Mouse (Mus musculus) thymus, postnatal 4 days (tissue): Measurements from ENCODE around the gene Gm13693.
"Not testable (repeated sequence)": the region's sequence is repeated elsewhere in the genome, so short reads cannot be mapped to it uniquely, and the experiment has no call there.

Experiments
- DNase-seq: peaks from one replicate; pipeline ENCODE4 v3.0.0; 2021

Gm13693 gene

GRCm38 (mm10) chr2:83961203-83961602, at the start of gene Gm13693:
Gene Gm13693 (plus strand): TSS chr2:83961503.
- DNase-seq: not testable (repeated sequence)

DNA sequence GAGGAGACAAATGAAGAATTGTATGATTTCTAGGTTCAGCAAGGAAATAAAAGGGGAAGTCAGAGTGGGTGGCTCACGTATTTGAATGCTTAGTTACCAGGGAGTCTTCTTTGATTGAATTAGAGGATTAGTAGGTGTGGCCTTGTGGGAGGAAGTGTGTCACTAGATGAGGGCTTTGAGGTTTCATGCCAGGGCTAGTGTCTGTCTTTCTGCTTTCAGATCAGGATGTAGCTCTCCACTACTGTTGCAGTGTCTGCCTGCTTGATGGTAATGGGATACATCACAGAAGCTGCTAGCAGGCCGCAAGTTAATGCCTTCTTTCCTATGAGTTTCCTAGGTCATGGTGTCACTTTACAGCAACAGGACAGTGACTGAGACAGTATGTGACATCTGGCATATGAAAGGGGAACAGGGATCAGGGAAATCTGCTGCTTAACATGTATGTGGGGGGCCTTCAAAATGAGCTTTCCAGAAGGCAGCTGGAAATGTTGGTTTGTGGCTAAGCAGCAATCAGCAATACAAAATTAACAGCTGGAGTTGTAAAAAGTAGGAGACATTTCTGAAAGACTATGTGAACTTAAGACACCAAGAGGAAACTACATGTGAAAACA, 31.7 kb upstream of the Gm13693 start:
- DNase-seq: no peak

DNA sequence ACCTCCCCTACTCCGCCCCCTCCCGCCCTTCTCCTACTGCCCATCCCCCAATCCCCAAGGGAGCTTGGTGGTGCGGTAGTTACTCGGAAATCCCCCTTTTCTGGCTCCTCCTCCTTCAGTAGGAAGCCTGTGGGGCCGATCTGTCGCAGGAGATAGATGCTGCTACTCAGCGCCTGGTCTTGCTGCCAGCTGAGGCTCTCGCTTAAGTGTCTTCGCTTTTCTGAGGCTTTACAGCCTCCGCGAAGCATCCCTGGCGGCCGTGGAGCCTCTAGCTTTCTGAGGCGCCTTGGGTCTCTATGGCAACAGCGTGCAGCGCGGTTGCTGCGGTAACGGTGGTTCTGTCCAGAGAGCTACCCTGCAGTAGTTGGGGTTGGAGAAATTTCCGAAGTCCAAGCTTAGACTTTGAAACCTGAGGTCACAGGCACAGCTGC, 20.4 kb upstream of the Gm13693 start, which contains the start of gene Zswim2:
Gene Zswim2, minus strand, starts transcription at position 298 of the 431 bp plus-strand sequence.
- DNase-seq: peak; percentile 45

- DNase-seq: no peak
Observed at GRCm38 (mm10) chr2:83941378-83941777, 19.9 kb upstream of the Gm13693 start.

DNA sequence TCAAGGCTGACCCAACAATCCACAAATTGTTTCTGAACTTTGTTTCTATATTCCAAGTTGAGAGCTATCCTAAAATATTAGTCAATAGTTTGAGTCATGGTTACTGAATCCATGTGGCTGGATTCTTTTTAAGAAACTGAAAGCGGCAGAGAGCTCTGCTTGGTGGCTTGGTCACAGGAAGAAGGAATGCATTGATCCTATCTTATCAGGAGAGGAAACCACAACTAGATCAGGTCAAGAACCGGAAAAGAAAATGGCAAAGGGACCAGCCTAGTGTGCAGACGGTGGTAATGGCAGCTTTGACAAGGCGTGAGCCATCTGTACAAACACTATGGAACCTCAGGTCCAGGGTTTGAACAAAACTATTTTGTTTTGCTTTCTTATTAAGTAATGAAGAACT, 19.5 kb upstream of the Gm13693 start:
- no peak for DNase-seq

DNA sequence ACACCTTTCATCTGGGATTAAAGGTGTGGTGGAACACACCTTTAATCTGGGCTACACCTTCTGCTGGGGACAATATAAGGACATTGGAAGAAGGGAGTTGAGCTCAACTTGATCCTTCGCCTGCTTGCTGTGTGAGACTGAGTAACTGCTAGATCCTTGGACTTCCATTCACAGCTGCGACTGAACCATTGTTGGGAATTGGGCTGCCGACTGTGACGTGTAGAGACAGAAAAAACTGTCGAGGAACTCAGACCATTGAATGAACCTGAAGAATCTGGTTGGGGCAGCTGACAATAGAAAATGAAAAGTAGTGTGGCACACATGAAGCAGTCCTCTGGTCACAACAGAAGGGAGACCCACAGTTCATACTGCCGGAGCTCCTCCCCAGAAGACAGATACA, 5.9 kb upstream of the Gm13693 start, which contains the start of gene Gm13698:
Gene Gm13698, plus strand, starts transcription at position 301 of the 400 bp plus-strand sequence.
- DNase-seq: not testable (repeated sequence)

DNA sequence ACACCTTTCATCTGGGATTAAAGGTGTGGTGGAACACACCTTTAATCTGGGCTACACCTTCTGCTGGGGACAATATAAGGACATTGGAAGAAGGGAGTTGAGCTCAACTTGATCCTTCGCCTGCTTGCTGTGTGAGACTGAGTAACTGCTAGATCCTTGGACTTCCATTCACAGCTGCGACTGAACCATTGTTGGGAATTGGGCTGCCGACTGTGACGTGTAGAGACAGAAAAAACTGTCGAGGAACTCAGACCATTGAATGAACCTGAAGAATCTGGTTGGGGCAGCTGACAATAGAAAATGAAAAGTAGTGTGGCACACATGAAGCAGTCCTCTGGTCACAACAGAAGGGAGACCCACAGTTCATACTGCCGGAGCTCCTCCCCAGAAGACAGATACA, 5.7 kb downstream of the Gm13693 start, which contains the start of gene Gm13695:
Gene Gm13695, plus strand, starts transcription at position 301 of the 400 bp plus-strand sequence.
- not testable (repeated sequence) for DNase-seq

DNA sequence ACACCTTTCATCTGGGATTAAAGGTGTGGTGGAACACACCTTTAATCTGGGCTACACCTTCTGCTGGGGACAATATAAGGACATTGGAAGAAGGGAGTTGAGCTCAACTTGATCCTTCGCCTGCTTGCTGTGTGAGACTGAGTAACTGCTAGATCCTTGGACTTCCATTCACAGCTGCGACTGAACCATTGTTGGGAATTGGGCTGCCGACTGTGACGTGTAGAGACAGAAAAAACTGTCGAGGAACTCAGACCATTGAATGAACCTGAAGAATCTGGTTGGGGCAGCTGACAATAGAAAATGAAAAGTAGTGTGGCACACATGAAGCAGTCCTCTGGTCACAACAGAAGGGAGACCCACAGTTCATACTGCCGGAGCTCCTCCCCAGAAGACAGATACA, 11.5 kb downstream of the Gm13693 start, which contains the start of gene Gm13696:
Gene Gm13696, plus strand, starts transcription at position 301 of the 400 bp plus-strand sequence.
- not testable (repeated sequence) for DNase-seq

- not testable (repeated sequence) for DNase-seq
Observed at GRCm38 (mm10) chr2:83978633-83979032, 17.3 kb downstream of the Gm13693 start, which contains the start of gene Gm13694. Gene Gm13694 (plus strand): TSS chr2:83978933.

DNA sequence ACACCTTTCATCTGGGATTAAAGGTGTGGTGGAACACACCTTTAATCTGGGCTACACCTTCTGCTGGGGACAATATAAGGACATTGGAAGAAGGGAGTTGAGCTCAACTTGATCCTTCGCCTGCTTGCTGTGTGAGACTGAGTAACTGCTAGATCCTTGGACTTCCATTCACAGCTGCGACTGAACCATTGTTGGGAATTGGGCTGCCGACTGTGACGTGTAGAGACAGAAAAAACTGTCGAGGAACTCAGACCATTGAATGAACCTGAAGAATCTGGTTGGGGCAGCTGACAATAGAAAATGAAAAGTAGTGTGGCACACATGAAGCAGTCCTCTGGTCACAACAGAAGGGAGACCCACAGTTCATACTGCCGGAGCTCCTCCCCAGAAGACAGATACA, 23.1 kb downstream of the Gm13693 start, which contains the start of gene Gm13697:
Gene Gm13697, plus strand, starts transcription at position 301 of the 400 bp plus-strand sequence.
- not testable (repeated sequence) for DNase-seq

DNA sequence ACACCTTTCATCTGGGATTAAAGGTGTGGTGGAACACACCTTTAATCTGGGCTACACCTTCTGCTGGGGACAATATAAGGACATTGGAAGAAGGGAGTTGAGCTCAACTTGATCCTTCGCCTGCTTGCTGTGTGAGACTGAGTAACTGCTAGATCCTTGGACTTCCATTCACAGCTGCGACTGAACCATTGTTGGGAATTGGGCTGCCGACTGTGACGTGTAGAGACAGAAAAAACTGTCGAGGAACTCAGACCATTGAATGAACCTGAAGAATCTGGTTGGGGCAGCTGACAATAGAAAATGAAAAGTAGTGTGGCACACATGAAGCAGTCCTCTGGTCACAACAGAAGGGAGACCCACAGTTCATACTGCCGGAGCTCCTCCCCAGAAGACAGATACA, 28.9 kb downstream of the Gm13693 start, which contains the start of gene Gm13691:
Gene Gm13691, plus strand, starts transcription at position 301 of the 400 bp plus-strand sequence.
- not testable (repeated sequence) for DNase-seq

- peak; percentile 53 for DNase-seq
Observed at GRCm38 (mm10) chr2:83993639-83994255, 32.4 kb downstream of the Gm13693 start.

DNA sequence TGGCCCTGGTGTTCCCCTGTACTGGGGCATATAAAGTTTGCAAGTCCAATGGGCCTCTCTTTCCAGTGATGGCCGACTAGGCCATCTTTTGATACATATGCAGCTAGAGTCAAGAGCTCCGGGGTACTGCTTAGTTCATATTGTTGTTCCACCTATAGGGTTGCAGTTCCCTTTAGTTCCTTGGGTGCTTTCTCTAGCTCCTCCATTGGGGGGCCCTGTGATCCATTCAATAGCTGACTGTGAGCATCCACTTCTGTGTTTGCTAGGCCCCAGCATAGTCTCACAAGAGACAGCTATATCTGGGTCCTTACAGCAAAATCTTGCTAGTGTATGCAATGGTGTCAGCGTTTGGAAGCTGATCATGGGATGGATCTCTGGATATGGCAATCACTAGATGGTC, 33.2 kb downstream of the Gm13693 start:
- peak; percentile 46 for DNase-seq

DNA sequence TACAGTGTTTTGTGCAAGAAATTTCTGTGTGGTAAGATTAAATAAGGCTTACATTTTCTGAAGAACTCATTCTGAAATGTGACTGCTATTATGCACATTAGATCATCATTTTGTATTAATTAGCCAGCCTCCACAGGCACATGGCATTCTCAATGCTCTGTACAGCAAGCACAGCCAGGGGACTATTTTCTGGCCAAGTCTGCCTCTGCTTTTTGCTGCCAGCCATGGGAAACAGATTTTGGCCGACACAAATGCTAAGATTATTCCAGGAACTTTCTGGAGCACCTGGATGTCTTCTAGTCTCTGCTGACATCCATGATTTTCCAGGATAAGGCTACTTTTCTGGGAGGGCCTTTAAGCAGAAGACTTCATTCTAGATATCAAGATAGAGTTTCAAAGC, 47.6 kb downstream of the Gm13693 start:
- no peak for DNase-seq

DNA sequence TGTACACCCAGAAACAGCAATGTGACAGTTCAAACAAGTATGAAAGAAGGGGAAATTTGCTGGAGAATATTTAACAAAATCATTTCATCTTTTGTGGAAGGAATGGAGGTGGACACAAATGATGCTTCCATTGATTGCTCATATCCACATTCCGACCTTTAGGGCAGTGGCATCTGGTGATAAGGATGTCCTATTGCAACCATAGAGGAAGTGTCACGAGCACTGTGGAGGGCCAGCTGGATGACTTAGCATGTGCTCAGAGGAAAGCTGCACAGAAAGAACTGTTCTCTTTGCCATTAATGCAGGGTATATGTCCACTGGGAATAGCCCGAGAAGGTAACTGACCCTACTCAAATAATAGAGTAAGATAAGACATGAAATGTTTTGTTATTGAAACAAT, 48.5 kb downstream of the Gm13693 start:
- DNase-seq: no peak
